Mouse (Mus musculus) gastrocnemius, postnatal 14 days (tissue): Measurements from ENCODE around the gene B3galt1. TPM values are rescaled to one million over a fixed set of nuclear protein-coding genes. Genes with fewer than 3 reads are reported as not detected.

Experiments used
- DNase-seq: peaks from one replicate; pipeline ENCODE4 v3.0.0; 2021; ENCODE audit warnings: mixed read lengths
- intact Hi-C: fragments of 180-260 bp; cut with DNase I; formaldehyde crosslinking; loops from one replicate; pipeline ENCODE4 v1.15.1; 2025; ENCODE audit warnings: low total_unique reads
- total RNA-seq, 2 experiments: library from RNA; stranded (reverse); gene quantifications; 2 replicates each; pipeline ENCODE4 v1.2.3; 2021

The B3galt1 gene
- total RNA-seq, 2 experiments from 2014 or later: 1.6 to 2.9 TPM

DNA sequence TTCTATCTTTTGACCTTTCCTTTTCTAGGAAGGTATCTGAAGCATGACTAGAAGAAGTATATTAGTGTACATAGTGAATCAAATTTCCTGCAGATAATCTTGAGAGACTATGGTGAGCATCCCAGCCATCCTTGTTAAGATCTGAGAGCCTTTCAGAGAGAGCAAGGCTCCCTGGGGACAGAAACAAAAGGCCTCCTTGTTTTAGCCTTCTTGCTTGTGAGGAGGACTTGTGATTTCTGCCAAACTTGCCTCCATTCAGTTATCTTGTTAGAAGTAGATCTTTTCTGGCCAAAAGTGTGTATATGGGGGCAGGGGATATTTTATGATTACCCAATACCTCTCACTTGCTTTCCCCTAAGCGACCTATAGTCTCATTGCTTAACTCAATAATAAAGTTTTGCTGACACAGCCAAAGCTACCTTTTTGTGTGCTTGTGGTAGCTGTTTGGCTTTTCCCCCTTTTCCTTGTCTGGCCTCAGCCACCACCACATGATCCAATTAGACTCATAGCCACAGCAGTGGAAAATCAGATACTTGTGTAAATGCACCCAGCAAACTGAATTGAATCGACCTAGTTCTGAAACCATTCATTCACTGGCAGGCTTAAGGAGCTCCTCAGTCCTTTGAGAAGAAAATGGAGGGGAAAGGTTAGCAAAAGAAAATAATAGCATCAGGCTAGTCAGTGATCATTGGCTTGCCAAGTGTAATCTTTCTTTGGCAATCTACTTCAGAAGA lies 332.5 kb downstream of the B3galt1 start:
- DNase-seq: no peak
- intact Hi-C loops: no loop called here

- DNase-seq: no peak
These were observed 335.9 kb downstream of the B3galt1 start for GRCm38 (mm10) chr2:67901574-67901973.

DNA sequence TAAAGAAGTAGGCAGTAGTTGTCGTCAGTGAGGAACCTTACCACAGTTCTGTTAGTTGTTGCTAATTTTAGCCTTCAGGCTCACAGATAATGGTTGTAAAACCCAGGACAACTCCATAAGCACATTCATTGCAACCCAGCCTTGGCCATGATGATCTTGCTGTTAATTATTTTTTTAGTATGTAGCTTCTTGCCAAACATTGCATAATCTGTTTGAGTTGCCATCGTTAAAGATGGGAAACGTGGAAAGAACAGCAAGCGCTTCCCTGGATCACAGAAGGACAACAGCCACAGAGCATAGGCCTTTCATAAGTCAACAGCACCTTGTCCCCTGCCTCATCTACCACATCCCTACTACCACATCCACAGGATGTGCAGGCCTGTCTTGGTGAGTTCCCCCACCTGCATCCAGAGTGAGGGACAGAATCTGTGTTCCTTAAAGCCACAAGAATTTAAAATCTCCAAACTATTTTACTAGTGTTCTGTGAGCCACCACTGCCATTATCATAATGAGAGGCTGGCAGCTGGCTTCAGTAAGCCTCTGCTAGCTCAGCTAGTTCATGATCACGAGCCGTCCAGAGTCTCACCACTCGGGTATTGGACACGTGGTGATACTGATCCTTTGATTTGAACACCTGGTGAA lies 337.1 kb downstream of the B3galt1 start:
- intact Hi-C loops: no loop called here
- DNase-seq: no peak

More at GRCm38 (mm10) chr2:67901574-67901973, 335.9 kb downstream of the B3galt1 start:
- intact Hi-C loops: no loop called here

DNA sequence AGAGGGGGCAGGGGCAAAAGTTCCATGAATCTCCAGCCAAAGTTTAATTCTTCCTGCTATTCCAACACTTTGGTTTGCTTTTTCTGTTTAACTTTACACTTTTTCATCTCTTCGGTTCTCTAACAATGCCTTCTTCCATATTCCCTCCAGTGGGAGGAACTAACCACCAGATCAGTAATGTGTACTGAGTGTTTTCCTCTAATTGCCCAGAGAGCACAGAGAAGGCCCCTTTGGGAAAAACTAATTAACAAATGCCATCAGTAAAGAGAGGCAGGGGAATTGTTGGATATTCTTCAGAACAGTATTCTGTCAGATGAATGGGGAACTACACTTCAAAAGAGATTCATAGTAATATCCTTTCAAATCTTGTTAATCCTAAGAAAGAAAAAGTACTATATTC lies 338.1 kb downstream of the B3galt1 start:
- intact Hi-C loops: no loop called here
- no peak for DNase-seq

GRCm38 (mm10) chr2:67931994-67932393 lies 366.3 kb downstream of the B3galt1 start:
- intact Hi-C loops: no loop called here
- DNase-seq: no peak

GRCm38 (mm10) chr2:67948408-67948807 lies 382.7 kb downstream of the B3galt1 start:
- no peak for DNase-seq
- intact Hi-C loops: no loop called here

- DNase-seq: no peak
- intact Hi-C loops: no loop called here
These were observed 390.5 kb downstream of the B3galt1 start for GRCm38 (mm10) chr2:67956182-67956581.

DNA sequence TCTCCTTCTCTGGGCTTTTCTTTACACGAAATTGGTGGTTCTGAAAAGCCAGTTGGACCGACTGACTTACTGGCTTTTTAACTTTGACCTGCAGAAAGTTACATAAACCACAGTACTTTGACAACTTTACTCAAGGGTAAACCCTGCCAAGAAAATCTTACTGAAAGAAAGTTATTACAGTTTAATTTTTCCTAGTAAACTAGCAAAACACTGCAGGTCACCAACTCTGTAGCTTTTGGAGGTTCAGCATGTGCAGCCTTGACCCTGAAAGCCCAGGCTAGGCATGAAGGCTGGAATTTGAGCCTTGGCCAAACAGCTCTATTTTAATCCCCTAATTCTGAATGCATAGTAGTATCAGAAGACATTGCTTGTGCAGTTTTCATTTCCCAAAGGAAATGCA lies 391.9 kb downstream of the B3galt1 start:
- intact Hi-C loops: no loop called here
- no peak for DNase-seq

GRCm38 (mm10) chr2:67960711-67961110 lies 395.0 kb downstream of the B3galt1 start:
- no peak for DNase-seq
- intact Hi-C loops: no loop called here

DNA sequence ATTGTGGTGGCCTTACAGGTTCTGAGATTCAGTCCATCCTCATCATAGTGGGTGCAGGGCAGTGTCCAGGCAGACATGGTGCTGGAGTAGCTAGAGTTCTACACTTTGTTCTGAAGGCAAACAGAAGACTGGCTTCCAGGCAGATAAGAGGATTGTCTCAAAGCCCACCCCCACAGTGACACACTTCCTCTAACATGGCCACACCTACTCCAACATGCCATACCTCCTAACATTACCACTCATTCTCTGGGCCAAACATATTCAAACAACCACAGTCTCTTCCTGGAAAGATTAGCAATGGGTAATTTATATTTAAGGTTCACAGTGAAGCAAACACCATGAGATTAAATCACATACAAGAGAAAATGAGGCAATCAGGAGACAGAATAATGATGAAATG lies 403.1 kb downstream of the B3galt1 start:
- intact Hi-C loops: no loop called here
- DNase-seq: no peak

DNA sequence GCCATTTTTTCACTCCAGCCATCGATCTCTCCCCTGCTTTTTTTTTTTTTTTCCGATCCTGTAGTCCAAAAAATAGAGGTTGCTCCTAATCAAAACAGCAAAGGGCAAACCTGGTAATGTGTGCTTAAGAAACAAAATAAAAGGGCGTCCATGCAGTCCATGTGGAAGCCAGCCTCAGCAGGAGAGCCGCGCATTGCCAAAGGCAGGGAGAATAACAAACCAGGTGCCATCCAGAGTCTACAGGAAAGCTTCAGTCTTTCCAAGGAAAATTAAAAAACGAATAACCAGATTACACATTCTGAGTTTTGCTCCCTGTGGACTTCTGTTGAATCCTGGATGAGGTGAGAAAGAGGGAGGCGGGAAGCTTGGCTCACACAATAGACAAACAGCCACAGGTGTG lies 405.4 kb downstream of the B3galt1 start:
- intact Hi-C loops: no loop called here
- no peak for DNase-seq

DNA sequence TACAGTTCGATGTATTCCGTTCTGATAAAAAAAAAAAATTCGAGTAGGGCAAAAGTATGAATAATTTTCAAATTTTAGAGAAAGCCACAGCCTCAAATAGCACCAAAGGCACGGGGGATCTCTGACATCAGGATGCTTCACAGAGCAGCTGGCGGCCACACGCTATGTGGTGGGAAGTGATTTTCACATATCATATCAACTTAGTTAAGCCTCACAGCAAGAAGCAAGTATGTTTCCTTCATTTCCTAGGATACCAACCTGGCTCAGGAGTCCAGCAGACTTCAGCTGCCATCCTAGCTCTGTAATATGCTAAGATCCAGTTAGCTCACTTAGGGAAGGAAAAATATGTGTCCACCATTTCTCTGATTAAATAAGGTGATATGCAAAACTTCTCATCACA lies 405.9 kb downstream of the B3galt1 start:
- no peak for DNase-seq
- intact Hi-C loops: no loop called here

GRCm38 (mm10) chr2:67975764-67976163 lies 410.1 kb downstream of the B3galt1 start:
- DNase-seq: no peak
- intact Hi-C loops: no loop called here

- DNase-seq: no peak
- intact Hi-C loops: no loop called here
These were observed 410.8 kb downstream of the B3galt1 start for GRCm38 (mm10) chr2:67976488-67976887.

- DNase-seq: no peak
- intact Hi-C loops: no loop called here
These were observed 412.1 kb downstream of the B3galt1 start for GRCm38 (mm10) chr2:67977620-67978262.

GRCm38 (mm10) chr2:67983563-67983962 lies 417.9 kb downstream of the B3galt1 start:
- intact Hi-C loops: no loop called here

DNA sequence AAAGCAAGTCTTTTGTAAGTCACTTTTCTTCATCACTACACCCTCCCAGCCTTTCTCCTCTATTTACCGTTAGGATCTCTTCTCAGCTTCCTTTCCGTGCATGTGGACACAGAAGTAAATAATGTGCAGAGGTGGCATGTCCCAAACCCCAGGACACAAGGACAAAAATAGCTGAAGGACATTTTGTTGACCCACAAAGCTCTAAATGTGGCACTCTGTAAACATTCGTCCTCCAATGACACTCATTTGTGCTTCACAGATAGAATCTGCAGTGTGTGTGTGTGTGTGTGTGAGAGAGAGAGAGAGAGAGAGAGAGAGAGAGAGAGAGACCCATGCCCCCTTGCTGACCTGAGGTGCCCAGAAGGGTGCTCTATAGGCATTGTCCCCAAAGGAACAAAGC lies 419.5 kb downstream of the B3galt1 start:
- DNase-seq: no peak
- intact Hi-C loops: no loop called here

More at GRCm38 (mm10) chr2:67983563-67983962, 417.9 kb downstream of the B3galt1 start:
- DNase-seq: no peak

- intact Hi-C loops: no loop called here
- no peak for DNase-seq
These were observed 427.8 kb downstream of the B3galt1 start for GRCm38 (mm10) chr2:67993421-67993820.

DNA sequence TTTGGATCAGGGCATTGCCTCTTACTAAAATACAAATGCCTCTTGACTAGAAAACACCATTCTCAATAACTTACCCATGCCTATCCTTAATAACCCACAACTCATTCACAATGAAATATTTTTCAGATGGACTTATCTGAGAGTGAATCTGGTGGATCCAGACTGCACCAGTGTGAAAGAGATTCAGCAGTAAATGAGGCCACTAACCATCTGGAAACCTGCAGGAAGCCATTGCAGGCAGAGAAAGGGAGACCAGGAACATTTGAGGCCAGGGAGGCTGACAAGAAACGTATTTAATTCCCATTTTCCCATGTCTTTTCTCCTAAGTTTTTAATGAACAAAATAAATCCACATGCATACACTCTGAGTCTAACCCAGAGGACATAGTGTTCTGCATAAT lies 437.4 kb downstream of the B3galt1 start:
- DNase-seq: no peak
- intact Hi-C loops: no loop called here

DNA sequence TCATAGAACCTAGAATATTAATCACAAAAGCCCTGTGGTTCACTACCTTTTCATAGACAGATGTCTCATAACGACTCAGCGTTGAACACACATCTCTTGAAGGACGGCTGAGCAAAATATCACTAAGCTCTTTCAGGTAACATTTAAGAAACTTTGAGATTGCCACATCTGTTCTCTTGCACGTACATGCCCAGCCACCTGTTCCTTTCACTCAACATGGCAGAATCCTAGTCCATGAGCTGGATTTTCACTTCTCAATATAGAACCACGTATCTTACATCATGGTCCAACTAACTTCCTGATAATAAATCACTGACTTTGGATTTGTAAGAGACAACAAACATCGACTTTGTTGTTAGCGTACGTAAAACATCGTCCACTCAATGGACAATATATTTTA lies 439.5 kb downstream of the B3galt1 start:
- intact Hi-C loops: no loop called here
- DNase-seq: no peak

GRCm38 (mm10) chr2:68005711-68006110 lies 440.0 kb downstream of the B3galt1 start:
- no peak for DNase-seq
- intact Hi-C loops: no loop called here
